Comparison of ENCODE assay signal across 11 mouse cellular contexts in the genomic region with DNA sequence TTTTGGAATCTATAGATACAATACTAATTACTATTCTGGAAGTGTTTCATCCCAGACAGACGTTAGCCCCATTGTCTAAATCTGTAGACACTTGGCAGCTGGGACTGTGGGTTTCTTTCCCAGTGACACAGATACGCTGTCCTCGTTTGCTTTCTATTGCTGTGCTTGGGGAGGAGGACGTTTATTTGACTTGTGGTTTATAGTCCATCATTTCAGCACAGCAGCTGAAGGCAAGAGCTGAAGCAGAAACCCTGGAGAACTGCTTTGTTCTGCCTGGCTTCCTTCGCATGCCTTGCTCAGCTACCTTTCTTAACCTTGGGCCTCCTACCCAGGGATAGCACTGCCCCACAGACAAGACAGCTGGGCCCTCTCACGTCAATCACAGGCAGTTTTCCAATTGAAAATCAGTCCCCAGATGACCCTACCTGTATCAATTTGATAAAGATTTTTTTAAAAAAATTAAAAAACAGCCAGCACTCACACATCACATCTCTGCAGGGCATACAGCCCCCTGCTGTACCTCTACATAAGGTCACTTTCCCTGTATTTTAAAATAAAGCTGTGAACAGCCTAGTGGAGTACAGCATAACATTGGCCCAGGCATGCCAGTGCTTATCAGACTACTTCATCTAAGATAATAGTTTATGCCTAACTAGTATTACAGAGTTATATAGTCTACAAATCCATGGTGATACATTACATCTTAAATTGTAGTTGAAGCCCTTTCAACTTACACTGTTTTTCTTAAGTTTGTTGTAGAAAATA.
DNase-seq lines count a peak whose midpoint lies in the region; ATAC-seq and TF ChIP-seq lines count a peak whose summit lies in the region.
"Had no signal": no experiment of that assay in that cellular context is flagged by ENCODE, and none has a peak within 500 bp of the region (broad histone marks: within the 10 kb centered on the region; RNA-seq: fewer than 3 reads in every experiment).

No protein-coding gene starts in this region.

- peaks cover 16% of the 10 kb centered on the region for H3K4me1 ChIP-seq in kidney, adult 2 months (ENCODE audit: control insufficient read depth, insufficient read depth, low read length)
- H3K4me1 ChIP-seq in forebrain, embryonic 10.5 days: peaks cover 12% of the 10 kb centered on the region
- H3K4me1 ChIP-seq in intestine, embryonic 16.5 days (ENCODE audit: control insufficient read depth, insufficient read depth, low read length): peaks cover 19% of the 10 kb centered on the region
- peaks cover 25% of the 10 kb centered on the region for H3K4me1 ChIP-seq in neural tube, embryonic 13.5 days (replicated peaks)

- no peaks in the 10 kb centered on the region for H3K27me3 ChIP-seq in kidney, adult 2 months (replicated peaks; ENCODE audit: control insufficient read depth, insufficient read depth, low read length)
- no peaks in the 10 kb centered on the region for H3K27me3 ChIP-seq in forebrain, embryonic 10.5 days (ENCODE audit: poor library complexity, severe bottlenecking)
- no peaks in the 10 kb centered on the region for H3K27me3 ChIP-seq in intestine, embryonic 16.5 days (replicated peaks; ENCODE audit: control insufficient read depth, insufficient read depth, low read length)
- H3K27me3 ChIP-seq in neural tube, embryonic 13.5 days: no peaks in the 10 kb centered on the region

- H3K4me2 ChIP-seq in intestine, embryonic 16.5 days (ENCODE audit: low read depth, low read length): no peak overlapping the region
- no peak overlapping the region for H3K4me2 ChIP-seq in neural tube, embryonic 13.5 days

- peak; percentile 51 for DNase-seq in kidney, adult 2 months
- DNase-seq in kidney, adult 8-10 months: no peak
- DNase-seq in forebrain, embryonic 10.5 days (ENCODE audit: extremely low spot score, low spot score): no peak
- no peak for DNase-seq in T-cell, adult 2 months (ENCODE audit: low spot score)
- DNase-seq in heart, adult 11 months: no peak
- no peak for DNase-seq in adrenal gland, postnatal 4 days (ENCODE audit: low spot score in 2 of 2)
- DNase-seq: heart, postnatal 10 days; thymus, postnatal 36 days had no signal

- peak; percentile 63 for ATAC-seq in intestine, embryonic 16.5 days
- peak; percentile 62 for ATAC-seq in neural tube, embryonic 13.5 days (ENCODE audit: low read depth)
- ATAC-seq: CD4-positive, CD25-positive, alpha-beta regulatory T cell, adult 4 months had no signal

- H3K4me3 ChIP-seq in kidney, adult 2 months (ENCODE audit: insufficient read depth, low read depth, low read length): no peak overlapping the region
- no peak overlapping the region for H3K4me3 ChIP-seq in forebrain, embryonic 10.5 days
- no peak overlapping the region for H3K4me3 ChIP-seq in intestine, embryonic 16.5 days (ENCODE audit: low read length)
- H3K4me3 ChIP-seq in neural tube, embryonic 13.5 days: no peak overlapping the region

- no peak overlapping the region for H3K9ac ChIP-seq in intestine, embryonic 16.5 days (ENCODE audit: low read depth, low read length)
- peak overlapping the region; percentile 41; the same call in 1 of the 2 replicates for H3K9ac ChIP-seq in neural tube, embryonic 13.5 days

- no peak for TF ChIP-seq CTCF in kidney, adult 2 months (conservative IDR thresholded peaks at IDR 0.05; ENCODE audit: insufficient read depth, insufficient read length, low read depth, low read length)

- WGBS in kidney, adult 2 months: 31% methylated on average over 6 of the region's 6 CpGs
- 71% methylated on average over 6 of the region's 6 CpGs for WGBS in forebrain, embryonic 10.5 days
- 32% methylated on average over 6 of the region's 6 CpGs for WGBS in intestine, embryonic 16.5 days
- WGBS in neural tube, embryonic 13.5 days: 12% methylated on average over 6 of the region's 6 CpGs

- peak overlapping the region; percentile 43; the same call in 1 of the 2 replicates for H3K27ac ChIP-seq in kidney, adult 2 months (ENCODE audit: insufficient read depth, low read depth, low read length)
- peak overlapping the region; percentile 41; the same call in 1 of the 2 replicates for H3K27ac ChIP-seq in forebrain, embryonic 10.5 days
- H3K27ac ChIP-seq in intestine, embryonic 16.5 days (ENCODE audit: low read length): peak overlapping the region; percentile 57
- peak overlapping the region; percentile 87 for H3K27ac ChIP-seq in neural tube, embryonic 13.5 days (replicated peaks)

- H3K36me3 ChIP-seq in kidney, adult 2 months (ENCODE audit: control insufficient read depth, insufficient read depth, low read length): peaks cover 2% of the 10 kb centered on the region; the same call in 1 of the 2 replicates
- H3K36me3 ChIP-seq in forebrain, embryonic 10.5 days (replicated peaks): peaks cover 55% of the 10 kb centered on the region
- H3K36me3 ChIP-seq in intestine, embryonic 16.5 days (ENCODE audit: control insufficient read depth, insufficient read depth, low read length): peaks cover 10% of the 10 kb centered on the region
- 0 out of 2 replicates have a peak, but pooled peaks cover 5% of the 10 kb centered on the region for H3K36me3 ChIP-seq in neural tube, embryonic 13.5 days

- H3K9me3 ChIP-seq in forebrain, embryonic 10.5 days: no peaks in the 10 kb centered on the region
- no peaks in the 10 kb centered on the region for H3K9me3 ChIP-seq in intestine, embryonic 16.5 days (ENCODE audit: control insufficient read depth, low read length)
- H3K9me3 ChIP-seq in neural tube, embryonic 13.5 days: no peaks in the 10 kb centered on the region

- TF ChIP-seq POLR2A in kidney, adult 2 months (IDR thresholded peaks at IDR 0.05; ENCODE audit: low read depth, low read length): no peak
